Mouse (Mus musculus): ENCODE data around the gene Hist1h4d. TPM values are rescaled to one million over a fixed set of nuclear protein-coding genes. Genes with fewer than 3 reads are reported as not detected.
"Not testable (repeated sequence)": the region's sequence is repeated elsewhere in the genome, so short reads cannot be mapped to it uniquely, and the experiment has no call there.

Gene Hist1h4d
- total RNA-seq (2021) = 10 to 100 TPM; 51.2 to 52.9 TPM
- long read RNA-seq, experiment 1 = 0 reads
- long read RNA-seq, experiment 2, partial matches to known transcripts = 0 of 1 reads
- long read RNA-seq, experiment 2, other reads (novel, unspliced or antisense) = 0 of 1 reads

DNA sequence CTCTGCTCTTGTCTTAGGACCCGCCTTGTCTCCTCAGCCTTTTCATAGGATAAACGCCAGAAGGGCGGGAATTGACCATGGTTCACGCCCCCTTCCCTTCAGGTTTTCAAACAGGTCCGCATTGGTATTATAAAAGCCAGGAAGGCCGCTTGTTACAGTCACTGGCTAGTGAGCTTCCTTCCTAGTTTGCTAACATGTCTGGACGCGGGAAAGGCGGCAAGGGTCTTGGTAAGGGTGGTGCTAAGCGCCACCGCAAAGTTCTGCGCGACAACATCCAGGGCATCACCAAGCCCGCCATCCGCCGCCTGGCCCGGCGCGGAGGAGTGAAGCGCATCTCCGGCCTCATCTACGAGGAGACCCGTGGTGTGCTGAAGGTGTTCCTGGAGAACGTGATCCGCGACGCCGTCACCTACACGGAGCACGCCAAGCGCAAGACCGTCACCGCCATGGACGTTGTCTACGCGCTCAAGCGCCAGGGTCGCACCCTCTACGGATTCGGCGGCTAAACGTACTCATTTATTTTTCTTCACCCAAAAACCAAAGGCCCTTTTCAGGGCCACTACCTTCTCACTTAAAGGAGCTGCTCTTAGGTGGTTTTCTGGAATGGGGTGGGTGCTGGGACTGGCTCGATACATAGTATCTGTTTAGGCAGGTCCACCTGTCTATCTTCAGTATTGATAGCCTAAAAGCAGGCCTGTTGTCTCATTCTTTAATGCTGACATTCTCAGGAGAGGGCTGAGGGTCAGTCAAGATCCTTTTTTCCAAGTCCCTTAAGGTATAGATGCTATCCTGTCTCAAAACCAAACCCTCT lies at the start of gene Hist1h4d:
Gene Hist1h4d, plus strand, starts transcription at position 191 of the 811 bp plus-strand sequence.
- peak; percentile 98 to 100 for DNase-seq

DNA sequence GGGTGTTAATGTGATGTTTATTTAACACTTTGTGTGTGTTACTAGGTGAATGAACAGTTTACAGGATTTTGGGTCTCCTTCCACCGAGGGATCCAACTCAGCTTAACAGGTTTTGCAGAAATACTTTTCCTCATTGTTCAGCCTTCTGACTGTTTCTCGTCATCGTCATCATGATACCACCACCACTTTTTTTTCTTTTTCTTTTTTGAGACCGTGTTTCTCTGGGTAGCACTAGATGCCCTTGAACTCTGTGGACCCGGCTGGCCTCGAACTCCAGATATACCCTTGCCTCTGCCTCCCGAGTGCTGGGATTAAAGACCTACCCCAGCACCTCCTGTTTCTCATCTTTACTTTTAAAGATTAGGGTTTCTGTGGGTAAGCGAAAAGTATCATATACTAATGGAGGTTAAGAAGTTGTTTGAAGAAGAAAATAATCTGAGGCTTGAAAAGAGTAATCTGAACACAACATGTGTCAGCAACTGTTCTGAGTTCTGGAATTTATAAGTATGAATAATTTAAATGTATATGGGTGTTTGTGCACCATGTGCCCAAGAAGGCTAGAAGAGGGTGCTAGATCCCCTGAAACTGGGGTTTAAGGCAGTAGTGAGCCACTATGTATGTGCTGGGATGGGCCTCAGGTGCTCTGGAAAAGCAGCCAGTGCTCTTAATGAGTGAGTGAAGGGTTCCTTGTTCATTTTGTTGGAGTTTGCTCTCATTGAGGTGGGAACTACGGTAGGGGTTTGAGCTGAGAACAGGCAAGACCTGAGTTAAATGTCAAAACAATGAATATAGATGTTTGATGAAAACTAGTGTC lies 48.9 kb upstream of the Hist1h4d start:
- no peak for DNase-seq

DNA sequence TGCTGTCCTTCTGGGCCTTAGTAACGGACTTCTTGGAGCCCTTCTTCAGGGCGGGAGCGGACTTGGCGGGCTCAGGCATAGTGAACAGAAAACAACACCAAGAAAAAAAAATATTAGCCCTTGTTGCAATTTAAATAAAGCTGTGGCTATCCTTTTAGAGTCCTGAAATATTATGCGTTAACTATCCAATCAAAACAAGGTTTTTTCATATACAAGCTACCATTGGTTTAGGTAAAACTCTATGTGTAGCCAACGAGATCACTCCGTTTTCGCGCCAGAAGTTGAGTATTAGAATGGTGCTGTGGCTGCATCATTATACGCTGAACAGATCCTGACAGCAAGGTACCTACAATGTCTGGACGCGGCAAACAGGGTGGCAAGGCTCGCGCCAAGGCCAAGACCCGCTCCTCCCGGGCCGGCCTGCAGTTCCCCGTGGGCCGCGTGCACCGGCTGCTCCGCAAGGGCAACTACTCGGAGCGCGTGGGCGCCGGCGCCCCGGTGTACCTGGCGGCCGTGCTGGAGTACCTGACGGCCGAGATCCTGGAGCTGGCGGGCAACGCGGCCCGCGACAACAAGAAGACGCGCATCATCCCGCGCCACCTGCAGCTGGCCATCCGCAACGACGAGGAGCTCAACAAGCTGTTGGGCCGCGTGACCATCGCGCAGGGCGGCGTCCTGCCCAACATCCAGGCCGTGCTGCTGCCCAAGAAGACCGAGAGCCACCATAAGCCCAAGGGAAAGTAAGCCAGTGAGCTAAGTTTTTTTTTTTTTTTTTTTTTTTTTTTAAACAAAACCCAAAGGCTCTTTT lies 47.6 kb upstream of the Hist1h4d start, which contains the start of gene Hist1h2af:
Gene Hist1h2af, plus strand, starts transcription at position 347 of the 808 bp plus-strand sequence.
- DNase-seq = peak; percentile 50 to 59

DNA sequence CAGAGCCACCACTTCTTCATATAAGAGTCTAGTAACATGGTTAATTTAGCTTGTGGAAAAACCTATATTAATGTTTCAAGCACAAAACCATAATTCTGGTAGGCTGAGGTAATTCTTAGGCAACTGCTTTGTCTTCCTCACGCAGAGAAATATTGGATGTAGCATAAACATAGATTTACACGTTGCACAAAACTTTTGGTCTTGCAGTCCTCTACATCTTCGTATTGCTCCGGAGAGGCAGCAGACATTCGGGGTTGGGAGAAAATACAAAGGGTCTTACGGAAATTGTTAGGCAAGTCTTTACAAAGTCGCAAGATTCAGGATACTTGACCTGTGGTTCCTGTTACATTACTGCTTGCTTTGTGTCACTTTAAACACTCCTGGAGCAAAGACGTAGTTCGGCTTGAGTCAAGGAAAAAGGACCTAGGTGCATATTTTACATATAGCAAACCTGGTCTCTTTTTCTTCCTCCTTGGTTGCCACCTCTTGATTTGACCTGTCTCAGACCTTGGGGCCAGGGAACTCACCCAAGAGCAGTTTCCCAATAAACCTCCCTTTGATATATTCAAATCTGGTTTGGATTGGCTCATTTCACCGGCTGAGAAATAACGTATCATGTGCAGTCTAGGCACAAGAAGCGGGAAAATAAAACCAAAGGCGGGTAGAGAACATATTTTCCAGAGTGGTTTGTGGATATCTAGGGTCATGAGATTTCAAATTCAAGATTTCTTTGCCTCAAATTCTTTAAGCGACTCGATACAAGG lies 46.8 kb upstream of the Hist1h4d start:
- DNase-seq = peak in 1 of 2 experiments; percentile 20

DNA sequence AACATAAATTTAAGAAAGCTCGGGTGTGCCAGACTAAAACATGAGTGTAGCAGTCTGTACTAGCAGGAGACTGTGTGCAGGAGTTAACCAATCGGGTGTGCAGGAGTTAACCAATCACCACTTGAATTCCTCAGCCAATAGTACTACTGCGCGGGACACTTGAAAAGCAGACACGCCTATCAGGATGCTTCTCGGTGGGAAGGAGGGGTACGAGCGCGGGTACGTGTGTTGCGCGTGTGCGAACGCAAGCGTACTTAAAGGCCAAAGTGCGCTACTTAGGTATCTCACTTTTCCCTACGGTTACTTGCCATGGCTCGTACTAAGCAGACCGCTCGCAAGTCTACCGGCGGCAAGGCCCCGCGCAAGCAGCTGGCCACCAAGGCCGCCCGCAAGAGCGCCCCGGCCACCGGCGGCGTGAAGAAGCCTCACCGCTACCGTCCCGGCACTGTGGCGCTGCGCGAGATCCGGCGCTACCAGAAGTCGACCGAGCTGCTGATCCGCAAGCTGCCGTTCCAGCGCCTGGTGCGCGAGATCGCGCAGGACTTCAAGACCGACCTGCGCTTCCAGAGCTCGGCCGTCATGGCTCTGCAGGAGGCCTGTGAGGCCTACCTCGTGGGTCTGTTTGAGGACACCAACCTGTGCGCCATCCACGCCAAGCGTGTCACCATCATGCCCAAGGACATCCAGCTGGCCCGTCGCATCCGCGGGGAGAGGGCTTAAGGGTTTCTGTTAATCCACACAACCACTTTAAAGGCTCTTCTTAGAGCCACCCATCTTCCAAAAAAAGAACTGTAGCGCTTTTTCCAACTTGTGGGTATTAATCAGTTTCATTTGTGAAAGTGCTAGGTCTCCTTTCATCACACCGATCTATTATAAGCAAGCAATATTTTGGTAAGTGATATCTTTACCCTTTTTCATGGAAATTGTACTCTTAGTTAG lies 46.0 kb upstream of the Hist1h4d start, which contains the start of gene Hist1h3g:
Gene Hist1h3g, plus strand, starts transcription at position 286 of the 939 bp plus-strand sequence.
- peak; percentile 89 to 94 for DNase-seq

DNA sequence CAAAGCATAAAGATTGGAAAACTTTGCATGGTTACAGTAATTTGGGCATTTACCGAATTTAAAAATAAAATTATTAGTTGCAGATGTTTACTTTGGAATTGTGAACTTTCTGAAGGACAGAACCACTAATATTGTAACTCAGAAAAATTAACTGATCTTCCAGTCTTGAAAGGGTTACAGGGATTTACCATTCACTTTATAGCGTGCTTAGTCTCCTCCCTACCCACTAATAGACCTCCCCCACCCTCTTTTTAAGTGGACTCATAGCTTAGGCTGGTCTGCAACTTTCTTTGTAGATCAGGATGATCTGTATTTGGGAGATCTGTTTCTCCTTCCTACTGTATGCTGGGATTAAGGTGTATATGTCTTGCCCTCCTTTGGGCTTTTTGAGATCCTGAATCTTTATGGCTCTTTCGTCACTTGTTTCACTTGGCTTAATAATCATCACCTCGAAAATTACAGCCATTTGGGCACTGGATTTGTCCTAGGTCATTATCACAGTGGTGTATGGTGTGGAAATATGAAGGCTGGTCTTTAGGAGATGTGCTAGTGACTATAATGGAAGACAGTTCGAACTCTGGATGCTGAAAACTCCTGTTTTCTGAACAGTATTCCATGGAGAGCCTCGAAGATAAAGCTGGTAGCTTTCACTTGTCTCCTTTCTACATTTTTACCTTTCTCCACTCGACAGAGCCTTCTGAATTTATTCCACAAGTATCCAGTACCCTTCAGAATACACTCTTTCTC lies 45.1 kb upstream of the Hist1h4d start:
- DNase-seq = no peak

DNA sequence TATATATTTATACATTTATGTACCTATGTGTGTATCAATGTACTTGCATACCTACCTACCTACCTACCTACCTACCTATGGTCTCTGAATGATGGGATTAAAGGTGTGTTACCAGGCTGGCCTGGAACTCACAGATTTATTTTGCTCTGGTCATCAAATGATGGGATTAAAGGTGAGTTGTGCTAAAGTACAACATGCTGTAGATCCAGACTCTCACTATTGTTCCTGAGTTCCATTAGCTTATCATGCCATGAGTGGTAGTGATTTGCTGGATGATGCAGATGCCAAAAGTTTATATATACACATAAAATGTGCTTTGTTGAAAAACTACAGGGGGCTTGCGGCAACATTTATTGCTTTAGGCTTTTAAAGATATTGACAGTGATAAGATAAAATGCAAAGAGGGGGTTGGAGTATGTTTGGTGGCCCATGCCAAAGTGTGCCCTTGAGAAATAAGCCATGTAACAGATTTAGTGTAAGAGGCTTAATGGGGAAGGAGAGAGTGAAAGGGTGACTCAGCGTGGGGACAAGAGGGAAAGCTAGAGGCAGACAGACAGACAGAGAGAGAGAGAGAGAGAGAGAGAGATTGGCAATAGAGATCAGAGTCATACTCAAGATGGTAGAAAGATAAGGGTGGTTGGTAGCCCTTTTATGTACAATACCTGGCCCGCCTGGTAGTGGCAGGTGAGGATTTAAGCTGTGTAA lies 44.2 kb upstream of the Hist1h4d start:
- DNase-seq = no peak

DNA sequence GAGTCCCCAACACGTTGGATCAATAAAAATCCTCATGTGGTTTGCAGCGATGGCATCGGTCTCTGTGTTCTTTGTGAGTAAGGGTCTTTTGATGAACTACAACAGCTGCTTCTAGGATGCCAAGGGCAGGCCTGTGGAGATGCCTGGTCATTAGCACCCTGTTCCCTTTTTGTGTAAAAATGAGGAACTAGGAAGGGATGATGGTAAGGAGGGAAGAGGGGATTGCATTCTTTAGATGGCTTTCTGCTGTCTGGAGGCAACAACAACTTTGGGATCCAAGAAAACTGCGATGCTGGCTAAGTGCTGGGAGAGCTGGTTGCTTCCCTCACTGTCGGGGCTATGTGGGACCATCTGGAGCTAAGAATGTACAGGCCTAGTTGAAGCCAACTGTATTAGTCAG lies 43.1 kb upstream of the Hist1h4d start:
- DNase-seq = no peak

DNA sequence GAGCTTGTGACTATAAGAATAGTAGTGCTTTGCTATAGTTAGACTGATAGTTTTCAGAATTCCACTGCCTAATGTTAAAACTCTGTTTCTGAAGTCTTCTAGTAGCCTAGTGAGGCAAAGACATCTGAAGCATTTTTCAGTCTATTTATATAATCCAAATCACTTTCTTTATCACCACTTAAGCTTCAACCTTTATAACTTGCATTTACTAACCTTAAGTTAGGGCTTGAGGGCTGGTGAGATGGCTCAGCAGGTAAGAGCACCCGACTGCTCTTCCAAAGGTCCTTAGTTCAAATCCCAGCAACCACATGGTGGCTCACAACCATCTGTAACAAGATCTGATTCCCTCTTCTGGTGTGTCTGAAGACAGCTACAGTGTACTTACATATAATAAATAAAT lies 41.6 kb upstream of the Hist1h4d start:
- not testable (repeated sequence) for DNase-seq

DNA sequence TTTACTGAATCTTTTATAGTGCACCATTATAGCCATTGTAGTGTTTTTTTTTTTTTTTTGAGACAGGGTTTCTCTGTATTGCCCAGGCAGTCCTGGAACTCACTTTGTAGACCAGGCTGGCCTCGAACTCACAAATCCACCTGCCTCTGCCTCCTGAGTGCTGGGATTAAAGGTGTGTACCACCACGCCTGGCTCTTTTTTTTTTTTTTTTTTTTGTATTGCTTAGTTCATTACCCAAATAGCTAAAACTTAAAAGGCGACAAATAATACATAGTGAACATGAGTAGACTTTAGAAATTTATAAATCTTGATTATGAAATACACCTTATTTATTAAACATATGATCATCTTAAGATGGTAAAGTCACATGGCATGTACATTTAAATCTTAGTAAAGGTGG lies 39.9 kb upstream of the Hist1h4d start:
- no peak for DNase-seq

DNA sequence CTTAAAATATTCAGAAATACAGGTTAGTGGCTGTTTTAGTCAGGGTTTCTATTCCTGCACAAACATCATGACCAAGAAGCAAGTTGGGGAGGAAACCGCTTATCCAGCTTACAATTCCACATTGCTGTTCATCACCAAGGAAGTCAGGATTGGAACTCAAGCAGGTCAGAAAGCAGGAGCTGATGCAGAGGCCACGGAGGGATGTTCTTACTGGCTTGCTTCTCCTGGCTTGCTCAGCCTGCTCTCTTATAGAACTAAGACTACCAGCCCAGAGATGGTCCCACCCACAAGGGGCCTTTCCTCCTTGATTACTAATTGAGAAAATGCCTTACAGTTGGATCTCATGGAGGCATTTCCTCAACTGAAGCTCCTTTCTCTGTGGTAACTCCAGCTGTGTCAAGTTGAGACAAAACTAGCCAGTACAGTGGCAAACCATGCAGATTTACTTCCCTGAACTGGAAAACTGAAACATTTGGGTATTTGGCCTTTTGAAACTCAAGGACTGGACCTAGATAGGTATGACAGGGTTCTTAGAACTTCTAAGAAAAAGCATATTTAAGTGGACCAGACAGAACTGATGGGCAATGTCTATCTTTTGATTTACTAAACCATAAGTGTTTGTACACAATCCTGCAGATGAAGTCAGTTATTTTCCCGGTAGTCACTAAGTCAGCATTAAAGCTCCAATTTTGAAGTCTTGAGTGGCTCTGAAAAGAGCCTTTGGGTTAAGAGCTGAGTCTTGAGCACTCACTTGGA lies 39.0 kb upstream of the Hist1h4d start:
- DNase-seq = not testable (repeated sequence)

DNA sequence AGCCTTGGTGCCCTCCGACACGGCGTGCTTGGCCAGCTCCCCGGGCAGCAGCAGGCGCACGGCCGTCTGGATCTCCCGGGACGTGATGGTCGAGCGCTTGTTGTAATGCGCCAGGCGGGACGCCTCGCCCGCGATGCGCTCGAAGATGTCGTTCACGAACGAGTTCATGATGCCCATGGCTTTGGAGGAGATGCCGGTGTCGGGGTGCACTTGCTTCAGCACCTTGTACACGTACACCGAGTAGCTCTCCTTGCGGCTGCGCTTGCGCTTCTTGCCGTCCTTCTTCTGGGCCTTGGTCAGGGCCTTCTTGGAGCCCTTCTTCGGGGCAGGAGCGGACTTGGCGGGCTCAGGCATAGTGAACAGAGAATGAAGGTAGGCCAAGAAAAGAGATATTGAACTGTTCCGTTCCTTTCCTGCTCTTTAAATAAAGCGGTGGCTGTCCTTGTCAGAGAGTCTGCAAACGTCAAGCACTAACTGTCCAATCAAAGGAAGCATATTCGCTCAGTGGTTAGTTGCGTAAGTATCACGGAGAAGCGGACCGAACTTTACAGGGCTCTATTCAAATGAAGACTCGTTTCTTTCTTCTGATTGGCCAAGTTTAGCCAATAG lies 38.3 kb upstream of the Hist1h4d start, which contains the start of gene Hist1h2bh:
Gene Hist1h2bh, minus strand, starts transcription at position 394 of the 609 bp plus-strand sequence.
- DNase-seq = peak; percentile 81 to 91

DNA sequence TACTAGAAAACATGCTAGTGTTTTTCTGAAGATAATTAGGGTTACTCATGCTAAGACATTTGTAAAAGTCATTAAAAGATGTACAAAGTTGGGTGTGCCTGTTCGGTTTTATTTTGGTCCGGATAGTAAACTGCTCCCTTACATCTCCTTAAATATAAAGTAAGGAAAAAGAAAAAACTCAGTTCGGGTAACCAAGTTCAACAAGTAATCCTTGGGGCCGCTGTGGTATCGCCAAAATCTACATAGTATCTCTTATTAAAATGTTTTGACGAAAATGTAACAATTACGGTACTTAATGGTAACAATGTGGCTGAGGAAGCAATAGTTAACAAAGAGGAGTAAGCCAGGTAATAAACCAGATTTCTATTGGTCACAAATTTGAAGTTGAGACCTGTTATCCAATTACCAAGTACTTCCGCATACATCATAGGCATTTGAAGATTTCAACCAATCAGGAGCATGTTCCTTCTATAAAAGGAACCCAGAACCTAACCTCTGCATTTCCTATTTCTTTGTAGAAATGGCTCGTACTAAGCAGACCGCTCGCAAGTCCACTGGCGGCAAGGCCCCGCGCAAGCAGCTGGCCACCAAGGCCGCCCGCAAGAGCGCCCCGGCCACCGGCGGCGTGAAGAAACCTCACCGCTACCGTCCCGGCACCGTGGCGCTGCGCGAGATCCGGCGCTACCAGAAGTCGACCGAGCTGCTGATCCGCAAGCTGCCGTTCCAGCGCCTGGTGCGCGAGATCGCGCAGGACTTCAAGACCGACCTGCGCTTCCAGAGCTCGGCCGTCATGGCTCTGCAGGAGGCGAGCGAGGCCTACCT lies 37.2 kb upstream of the Hist1h4d start, which contains the start of gene Hist1h3f:
Gene Hist1h3f, plus strand, starts transcription at position 88 of the 822 bp plus-strand sequence.
- peak; percentile 89 to 90 for DNase-seq

DNA sequence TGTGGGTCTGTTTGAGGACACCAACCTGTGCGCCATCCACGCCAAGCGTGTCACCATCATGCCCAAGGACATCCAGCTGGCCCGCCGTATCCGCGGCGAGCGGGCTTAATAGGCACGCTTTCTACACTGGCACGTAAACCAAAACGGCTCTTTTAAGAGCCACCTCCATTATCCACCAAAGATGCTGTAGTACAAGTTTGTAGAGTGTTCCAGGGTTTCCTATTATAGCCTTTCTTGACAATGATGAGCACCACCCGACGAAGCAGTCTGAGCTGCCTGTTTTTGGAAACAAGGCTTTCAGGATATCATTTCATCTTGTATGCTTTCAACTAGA lies 36.6 kb upstream of the Hist1h4d start:
- not testable (repeated sequence) for DNase-seq

DNA sequence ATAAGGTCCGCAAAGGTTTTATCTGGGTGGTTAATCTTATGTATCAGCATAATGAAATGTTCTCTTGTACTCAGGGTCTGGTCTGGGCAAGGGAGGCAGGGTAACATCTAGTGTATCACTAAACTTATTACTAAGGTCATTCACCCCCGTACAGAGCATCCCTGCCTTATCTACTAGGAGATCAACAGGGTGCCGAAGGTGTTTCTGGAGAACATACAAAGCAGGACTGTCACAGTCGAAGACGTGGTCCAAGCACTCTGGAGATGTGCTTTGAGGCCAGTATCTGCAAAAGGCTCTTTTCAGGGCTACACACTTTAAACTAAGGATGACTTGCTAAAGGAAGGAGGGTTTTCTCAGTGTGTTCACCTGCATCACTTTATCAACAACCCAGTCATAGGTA lies 34.7 kb upstream of the Hist1h4d start:
- DNase-seq = no peak

DNA sequence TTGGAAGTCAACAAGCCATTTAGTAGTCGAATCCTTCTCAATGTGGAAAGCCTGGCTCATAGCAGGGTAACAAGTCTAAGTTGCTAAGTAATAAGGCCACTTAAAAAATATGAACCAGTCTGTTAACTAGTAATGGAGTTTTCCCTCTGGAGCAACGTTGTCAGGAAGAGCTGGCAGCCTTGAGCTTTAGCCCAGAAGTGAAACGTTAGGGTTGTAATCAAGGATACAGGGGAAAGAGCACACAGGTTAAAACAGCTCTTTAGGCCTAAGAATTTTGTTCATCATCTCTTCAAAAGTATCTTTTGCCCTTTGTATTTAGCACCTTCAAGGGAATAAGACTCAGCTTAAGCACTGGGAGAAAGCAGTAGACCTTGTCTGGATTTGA lies 30.6 kb upstream of the Hist1h4d start:
- DNase-seq = no peak

Measured in heart, adult 18-20 months (tissue).